Mouse (Mus musculus) c-Kit-positive CD71-positive TER-119-positive erythroid progenitor cells, embryonic 14.5 days (primary cell): ENCODE measurements around the gene Olfr1424.
"Not testable (repeated sequence)": the region's sequence is repeated elsewhere in the genome, so short reads cannot be mapped to it uniquely, and the experiment has no call there.

Experiments used
- DNase-seq: peaks from one replicate; pipeline ENCODE4 v3.0.0-alpha.2; 2013; ENCODE audit warnings: low spot score

The Olfr1424 gene

DNA sequence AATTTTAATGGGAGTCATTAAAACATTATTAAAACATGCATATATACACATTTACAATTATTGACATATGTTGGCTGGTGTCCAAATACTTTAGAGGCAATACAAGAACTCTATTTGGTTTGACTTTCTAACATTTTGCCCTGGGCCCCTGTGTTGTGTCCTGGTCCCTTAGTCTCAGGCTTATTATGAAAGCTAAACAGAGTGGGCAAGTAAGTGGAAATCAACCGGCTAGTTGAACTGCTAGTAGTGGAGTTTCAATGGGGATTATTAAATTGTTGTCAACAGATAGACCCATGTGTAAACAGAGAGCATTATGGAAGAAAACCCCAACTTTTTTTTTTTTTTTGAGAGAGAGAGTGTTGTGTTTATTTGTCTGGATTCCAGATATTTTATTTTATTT is at the start of gene Olfr1424:
Gene Olfr1424 (minus strand): TSS at position 101 of the 400 bp plus-strand sequence.
- DNase-seq, result not testable (repeated sequence)

GRCm38 (mm10) chr19:12104541-12104940 is 42.1 kb upstream of the Olfr1424 start:
- DNase-seq, result no peak

DNA sequence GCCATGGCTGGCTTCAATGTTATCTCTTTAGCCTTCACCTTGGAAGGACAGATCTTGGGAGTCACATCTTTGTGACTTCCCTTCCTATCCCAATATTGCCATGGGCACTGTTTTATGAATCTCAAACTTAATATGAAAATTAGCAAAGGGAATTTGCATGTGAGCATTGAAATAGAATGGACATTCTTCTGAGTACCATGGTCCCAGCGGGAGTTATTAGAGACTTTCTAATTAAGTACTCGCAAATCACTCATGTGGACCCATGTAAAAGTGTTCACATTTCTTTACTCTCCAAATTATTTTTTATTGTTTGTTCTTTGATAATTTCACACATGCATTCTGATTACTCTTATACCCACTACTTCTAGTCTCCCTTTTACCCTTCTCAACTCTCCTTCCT is 40.8 kb upstream of the Olfr1424 start, which contains the start of gene Olfr1427:
Gene Olfr1427 (minus strand): TSS at position 101 of the 400 bp plus-strand sequence.
- DNase-seq, result no peak

- DNase-seq, result no peak
Observed at GRCm38 (mm10) chr19:12091913-12092312, 29.4 kb upstream of the Olfr1424 start, which contains the start of gene Olfr1426. Olfr1426 (minus strand) TSS chr19:12092013.

- DNase-seq, result not testable (repeated sequence)
Observed at GRCm38 (mm10) chr19:12077631-12078030, 15.1 kb upstream of the Olfr1424 start, which contains the start of gene Olfr1425. Olfr1425 (minus strand) TSS chr19:12077731.

DNA sequence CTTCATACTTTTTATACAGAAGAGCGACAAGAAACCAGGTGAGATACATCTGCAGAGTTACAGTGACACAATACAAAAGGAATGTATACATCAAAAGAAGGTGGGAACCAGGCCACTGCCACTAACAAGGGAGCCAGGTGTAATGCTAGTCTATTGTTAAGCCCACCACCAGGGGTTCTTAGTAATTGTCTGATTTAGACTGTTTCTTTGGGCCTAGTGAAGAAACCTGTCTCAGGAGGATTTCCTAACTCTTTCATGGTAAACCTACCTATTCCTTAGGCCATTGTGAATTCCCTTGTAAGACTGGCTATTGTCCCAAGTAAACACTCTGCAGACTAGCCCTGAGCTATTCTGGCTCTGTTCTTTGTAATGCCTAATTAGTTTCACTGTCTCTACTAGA is 7.1 kb upstream of the Olfr1424 start:
- not testable (repeated sequence) for DNase-seq

DNA sequence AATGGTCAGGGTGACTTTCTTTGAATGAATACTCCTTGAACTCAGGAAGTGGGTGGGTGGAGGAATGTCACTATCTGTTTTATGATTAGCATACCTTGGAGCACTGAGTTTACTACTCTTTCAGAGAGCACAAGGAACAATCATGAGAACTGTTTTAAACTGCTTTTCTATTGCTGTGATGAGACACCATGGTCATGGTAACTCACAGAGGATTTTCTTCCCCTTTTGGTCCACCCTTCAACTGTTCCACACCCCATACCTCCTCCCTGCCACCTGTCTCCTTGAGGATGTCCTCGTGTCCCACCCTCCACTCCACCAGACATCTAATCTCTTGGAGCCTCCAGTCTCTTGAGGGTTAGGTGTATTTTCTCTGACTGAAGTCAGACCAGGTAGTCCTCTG is 5.3 kb upstream of the Olfr1424 start:
- DNase-seq, result not testable (repeated sequence)

GRCm38 (mm10) chr19:12043163-12043562 is 19.3 kb downstream of the Olfr1424 start:
- DNase-seq, result no peak

GRCm38 (mm10) chr19:12041217-12041616 is 21.3 kb downstream of the Olfr1424 start, which contains the start of gene Olfr1423:
Olfr1423 (minus strand) TSS chr19:12041317.
- no peak for DNase-seq

DNA sequence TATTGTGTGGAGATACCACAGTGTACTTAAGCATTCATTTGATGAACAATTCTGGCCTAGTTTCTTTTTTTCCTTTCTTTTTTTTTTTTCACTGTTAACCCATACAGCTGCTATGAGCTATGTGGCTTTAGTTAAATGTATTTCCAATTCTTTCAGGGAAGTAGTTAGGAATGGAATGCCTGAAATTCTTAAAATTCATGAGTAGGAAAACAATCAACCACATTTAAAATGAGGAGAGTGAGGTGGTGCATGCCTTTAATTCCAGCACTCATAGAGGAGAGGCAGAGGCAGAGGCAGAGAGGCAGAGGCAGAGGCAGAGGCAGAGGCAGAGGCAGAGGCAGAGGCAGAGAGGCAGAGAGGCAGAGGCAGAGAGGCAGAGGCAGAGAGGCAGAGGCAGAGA is 24.8 kb downstream of the Olfr1424 start:
- DNase-seq, result no peak

- DNase-seq, result no peak
Observed at GRCm38 (mm10) chr19:12026606-12027005, 35.9 kb downstream of the Olfr1424 start.

- no peak for DNase-seq
Observed at GRCm38 (mm10) chr19:12025333-12025732, 37.1 kb downstream of the Olfr1424 start.

DNA sequence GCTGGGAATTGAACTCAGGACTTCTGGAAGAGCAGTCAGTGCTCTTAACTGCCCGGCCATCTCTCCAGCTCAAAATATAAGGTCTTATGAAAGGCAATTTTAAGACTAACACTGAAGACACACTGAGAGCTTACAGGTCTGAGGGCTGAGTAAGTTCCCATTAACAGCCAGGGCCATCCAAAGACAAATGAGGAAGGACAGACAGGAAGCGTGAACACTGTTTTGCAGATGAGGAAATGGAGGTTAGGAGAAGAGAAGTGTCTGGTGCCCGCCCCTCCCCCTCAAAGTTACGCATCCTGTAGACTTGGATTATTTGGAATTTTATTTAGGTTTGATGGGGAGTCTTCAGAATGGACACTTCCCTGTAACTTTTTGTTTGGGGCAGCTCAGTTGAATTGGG is 38.3 kb downstream of the Olfr1424 start:
- no peak for DNase-seq

DNA sequence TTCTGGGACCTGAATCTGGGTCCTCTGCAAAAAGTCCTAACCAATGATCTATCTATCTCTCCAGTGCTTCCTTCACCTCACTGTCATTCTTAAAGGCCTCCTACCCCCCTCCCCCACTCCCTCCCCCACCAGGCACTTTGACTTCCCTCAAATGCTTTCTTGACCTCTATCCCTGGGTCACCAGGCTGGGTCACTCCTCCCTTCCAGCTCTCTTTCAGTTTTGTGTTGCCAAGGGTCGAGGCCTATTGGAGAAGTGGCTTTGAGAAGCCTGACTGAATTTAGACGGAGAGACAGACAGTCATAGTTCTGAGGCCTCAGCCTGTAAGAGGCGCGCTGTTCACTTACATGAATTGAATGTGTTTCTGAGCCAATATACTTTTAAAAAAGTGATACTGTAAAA is 46.3 kb downstream of the Olfr1424 start:
- DNase-seq, result no peak

GRCm38 (mm10) chr19:12015708-12016107 is 46.8 kb downstream of the Olfr1424 start:
- DNase-seq, result peak; percentile 23

DNA sequence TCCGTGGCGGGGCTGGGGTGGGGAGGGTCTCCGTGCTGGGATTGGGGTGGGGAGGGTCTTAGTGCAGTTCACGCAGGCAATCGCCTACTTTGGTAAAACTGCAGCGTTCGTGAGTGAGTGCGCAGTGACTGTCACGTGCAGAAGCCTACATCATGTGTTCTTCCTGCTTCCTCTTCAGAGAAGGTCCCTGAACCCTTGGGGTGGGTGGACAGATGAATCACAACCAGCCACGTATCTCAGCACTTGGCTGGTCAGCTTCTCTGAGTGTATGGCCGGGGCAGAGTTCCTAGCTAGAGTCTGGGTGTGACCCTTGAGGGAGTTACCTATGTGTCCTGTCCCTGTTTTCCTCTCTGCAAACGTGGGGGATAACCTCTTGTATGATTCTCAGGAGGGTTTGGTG is 49.3 kb downstream of the Olfr1424 start:
- DNase-seq, result peak; percentile 20

DNA sequence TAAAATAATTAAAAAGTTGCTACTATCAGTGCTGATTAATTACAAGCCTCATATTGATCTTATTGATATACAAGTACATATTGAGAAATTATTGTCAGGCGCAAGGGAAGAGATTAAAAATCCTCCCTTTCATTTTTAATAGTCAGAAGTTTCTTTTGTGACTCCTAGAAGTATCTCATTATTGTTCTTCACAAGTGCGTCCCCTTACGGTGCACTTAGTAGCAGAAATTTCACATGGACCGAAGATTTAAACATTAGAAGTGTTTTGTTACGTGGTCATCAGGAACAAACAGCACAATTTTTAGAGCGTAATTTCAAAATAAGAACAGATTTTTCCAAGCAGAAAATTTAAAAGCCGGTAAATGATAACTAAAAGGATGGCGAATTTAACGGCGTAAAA is 49.9 kb downstream of the Olfr1424 start:
- no peak for DNase-seq

DNA sequence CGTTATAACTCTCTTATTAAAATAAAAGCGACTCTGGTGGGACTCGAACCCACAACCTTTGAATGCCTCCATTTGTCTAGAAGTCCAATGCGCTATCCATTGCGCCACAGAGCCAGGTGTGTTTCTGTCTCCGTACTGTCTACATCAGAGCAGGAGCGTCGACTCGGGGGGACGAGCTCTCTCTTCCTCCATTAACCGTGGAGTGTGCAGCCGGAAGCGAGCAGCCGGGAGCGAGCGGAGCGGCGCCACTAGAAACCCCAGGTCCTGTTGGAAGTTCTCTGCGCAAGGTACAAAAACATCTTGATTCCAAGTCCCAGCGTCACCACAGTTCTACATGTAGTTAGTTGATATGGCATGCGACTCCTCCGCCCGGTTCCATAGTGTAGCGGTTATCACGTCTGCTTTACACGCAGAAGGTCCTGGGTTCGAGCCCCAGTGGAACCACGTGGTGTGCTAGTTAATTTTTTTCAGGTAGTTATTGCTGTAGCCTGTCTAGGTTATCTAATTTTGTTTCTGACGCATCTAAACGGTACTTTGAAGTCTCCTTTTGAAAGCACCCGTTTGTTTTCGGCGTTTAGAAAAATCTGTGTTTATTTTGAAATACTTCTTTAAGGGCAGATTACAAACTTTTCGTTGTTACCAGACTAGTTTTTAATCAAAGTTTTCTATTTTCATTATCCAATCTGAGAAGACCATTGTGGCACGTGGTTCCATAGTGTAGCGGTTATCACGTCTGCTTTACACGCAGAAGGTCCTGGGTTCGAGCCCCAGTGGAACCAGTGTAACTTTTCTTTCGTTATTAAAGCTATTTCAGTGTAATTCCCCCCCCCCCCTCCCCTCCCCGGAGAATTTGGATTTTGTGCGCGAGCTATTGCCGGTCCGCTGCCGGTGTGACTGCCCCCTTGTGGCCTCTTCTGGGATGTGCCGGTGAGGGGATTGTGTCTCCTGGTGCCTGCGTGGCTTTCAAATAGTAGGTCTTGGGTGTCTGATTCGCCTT is 50.6 kb downstream of the Olfr1424 start:
- peak; percentile 94 for DNase-seq

DNA sequence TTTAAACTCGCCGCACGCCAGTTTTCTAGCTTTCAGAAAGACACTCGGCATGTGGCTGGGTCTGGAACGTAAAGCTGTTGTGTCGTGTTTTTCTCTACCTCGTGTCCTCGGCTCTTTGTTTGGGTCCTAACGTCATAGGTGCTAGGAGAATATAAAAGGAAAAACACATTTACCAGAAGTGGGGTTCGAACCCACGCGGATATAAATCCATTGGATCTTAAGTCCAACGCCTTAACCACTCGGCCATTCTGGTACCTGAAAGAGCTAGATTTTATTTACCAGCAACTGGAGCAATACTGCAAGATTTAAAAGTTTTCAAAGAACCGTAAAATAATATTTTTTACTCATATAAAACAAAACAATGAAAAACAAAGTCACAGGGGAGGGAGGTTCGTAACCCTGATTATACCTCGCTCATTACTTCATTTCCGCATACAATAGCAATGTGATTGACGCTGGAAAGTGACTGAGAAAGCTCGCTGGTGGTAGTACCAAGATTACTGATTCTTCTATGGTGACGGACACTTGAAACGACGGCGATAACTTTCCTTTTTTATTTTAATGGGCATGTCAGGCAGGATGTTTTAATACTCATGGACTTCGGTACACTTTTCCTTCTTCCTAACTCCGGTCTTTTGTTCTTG is 51.4 kb downstream of the Olfr1424 start:
- DNase-seq, result peak; percentile 96

DNA sequence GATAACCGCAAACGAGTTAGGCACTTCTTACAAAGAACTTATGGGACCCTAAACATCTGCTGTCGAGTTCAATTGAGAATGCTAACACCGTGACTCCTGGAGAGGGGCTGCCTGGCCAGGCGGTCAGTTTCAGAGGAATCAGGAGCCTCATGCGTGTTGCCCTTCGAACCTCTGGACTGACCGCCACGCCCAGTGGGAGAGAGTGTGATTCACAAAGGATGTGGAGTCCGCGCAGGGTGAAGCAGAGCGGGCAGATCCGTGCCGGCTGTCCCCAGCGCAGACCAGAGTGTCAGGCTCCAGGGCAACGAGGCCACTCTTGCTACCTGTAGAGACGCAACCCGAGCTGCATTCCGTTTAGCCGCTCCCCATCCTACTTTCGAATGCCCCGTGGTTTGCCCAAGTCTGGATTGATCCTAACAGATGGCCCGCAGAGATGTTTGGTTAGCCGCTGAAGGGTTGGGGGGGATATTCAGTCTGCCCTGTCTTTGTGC is 52.2 kb downstream of the Olfr1424 start:
- DNase-seq, result peak; percentile 61

- DNase-seq, result peak; percentile 89
Observed at GRCm38 (mm10) chr19:12009501-12010280, 52.8 kb downstream of the Olfr1424 start.
